Mouse (Mus musculus) lung, embryonic 14.5 days (tissue): Measurements from ENCODE around the gene Zbtb8os. TPM values are rescaled to one million over a fixed set of nuclear protein-coding genes. Genes with fewer than 3 reads are reported as not detected.
A peak's percentile ranks its signal among the peaks of the same experiment; 100 is the strongest.

Experiments used
- ATAC-seq: fragments of 200-750 bp; cut with Nextera tagmentation; 2 replicates; pipeline ENCODE4 v1.8.0; 2017; ENCODE audit warnings: mild to moderate bottlenecking, moderate TSS enrichment, moderate library complexity; ENCODE audit not compliant: insufficient read depth
- DNase-seq: peaks from one replicate; pipeline ENCODE4 v3.0.0-alpha.2; 2015
- H3K27ac ChIP-seq: fragments of 300-500 bp; sonication (generic); 2 replicates; pipeline ENCODE4 v1.5.1; 2014; ENCODE audit warnings: low read depth, mild to moderate bottlenecking, moderate library complexity
- H3K27me3 ChIP-seq: fragments of 300-500 bp; sonication (generic); 2 replicates; pipeline ENCODE4 v1.6.1; 2014; ENCODE audit warnings: low read length, control low read depth; ENCODE audit not compliant: insufficient read depth
- H3K36me3 ChIP-seq: fragments of 300-500 bp; sonication (generic); 2 replicates; pipeline ENCODE4 v1.6.1; 2014; ENCODE audit warnings: control low read depth; ENCODE audit not compliant: insufficient read depth
- H3K4me1 ChIP-seq: fragments of 300-500 bp; sonication (generic); 2 replicates; pipeline ENCODE4 v1.6.1; 2014; ENCODE audit warnings: antibody characterized with exemption, control low read depth; ENCODE audit not compliant: insufficient read depth
- H3K4me2 ChIP-seq: fragments of 300-500 bp; sonication (generic); 2 replicates; pipeline ENCODE4 v1.6.1; 2014; ENCODE audit warnings: mild to moderate bottlenecking
- H3K4me3 ChIP-seq: fragments of 300-500 bp; sonication (generic); 2 replicates; pipeline ENCODE4 v1.5.1; 2014; ENCODE audit warnings: low read depth, low read length
- H3K9ac ChIP-seq: fragments of 300-500 bp; sonication (generic); 2 replicates; pipeline ENCODE4 v1.6.1; 2014
- H3K9me3 ChIP-seq: fragments of 300-500 bp; sonication (generic); 2 replicates; pipeline ENCODE4 v1.6.1; 2016; ENCODE audit warnings: low read depth, low read length, control low read depth
- CTCF ChIP-seq: IDR thresholded peaks from 2 replicates; pipeline ENCODE4 v1.5.1; 2016; ENCODE audit warnings: antibody characterized with exemption, low read depth
- WGBS: fragments of 180-500 bp; shearing (Covaris S2); extraction: QIAGEN DNeasy Blood & Tissue Kit; methylation state at CpG from one replicate; pipeline ENCODE4 v1.1.7; 2014; 5-methylcytosine and 5-hydroxymethylcytosine counted together
- polyA plus RNA-seq: library from polyadenylated mRNA; unstranded; fragments of >200 nt; fragmentation: Nextera tagmentation; extraction: Ambion mirVana; gene quantifications from 2 replicates; pipeline ENCODE4 v1.2.1, GENCODE M21; 2014

Gene Zbtb8os
- polyA plus RNA-seq = 49.2 and 51.6 TPM in 2 replicates

DNA sequence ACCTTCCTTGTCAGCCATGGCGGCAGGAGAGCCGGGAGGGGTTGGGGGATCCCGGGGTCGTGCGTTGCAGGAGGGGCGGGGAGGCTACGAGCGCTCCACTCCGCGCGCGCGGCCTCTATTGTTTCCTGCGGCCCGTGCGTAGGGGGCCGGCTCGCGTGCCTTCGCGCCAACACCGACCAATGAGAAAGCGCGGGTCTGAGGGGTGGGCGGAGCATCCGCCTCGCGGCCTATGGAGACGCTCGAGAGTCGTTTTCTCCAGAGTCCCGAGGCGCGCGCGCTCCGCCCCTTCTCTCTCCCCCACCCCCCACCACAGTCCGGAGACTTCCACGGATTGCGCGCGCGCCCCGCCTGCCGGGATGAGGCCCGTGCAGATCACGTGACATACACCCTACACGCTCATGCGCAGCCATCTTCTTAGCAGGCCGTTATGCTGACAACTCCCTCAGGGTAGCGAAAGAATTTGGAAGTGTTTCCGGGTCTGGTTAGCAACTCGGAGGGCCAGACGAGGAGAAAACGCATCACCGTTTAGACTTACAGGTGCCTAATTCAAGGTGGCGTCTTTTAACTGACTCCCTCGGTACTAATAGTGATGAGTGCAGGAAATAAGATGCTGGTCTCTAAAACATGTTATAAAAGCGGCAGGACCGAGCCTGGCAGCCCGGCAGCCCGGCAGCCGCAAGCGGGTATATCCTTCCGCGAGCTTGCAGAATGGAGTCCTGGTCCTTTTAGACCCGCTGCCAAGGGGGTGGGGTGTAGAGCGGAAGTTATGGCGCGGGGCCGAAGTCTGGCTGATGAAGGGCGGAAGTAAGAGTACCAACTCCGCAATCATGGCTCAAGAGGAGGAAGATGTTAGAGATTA is at the start of gene Zbtb8os, which contains the start of gene Rbbp4:
Zbtb8os (plus strand) TSS at position 480 of the 859 bp plus-strand sequence.
Rbbp4 (minus strand) TSS at position 155 of the 859 bp plus-strand sequence.
- peak within 1 kb of the TSS; percentile 99 for H3K27ac ChIP-seq
- under 1% methylated on average over 71 of the region's 73 CpGs for WGBS
- H3K9ac ChIP-seq = peak within 1 kb of the TSS; percentile 96
- H3K27me3 ChIP-seq = no peaks in the 10 kb centered on the region
- peak within 1 kb of the TSS; percentile 97 for H3K4me3 ChIP-seq
- no peaks in the 10 kb centered on the region for H3K9me3 ChIP-seq
- H3K36me3 ChIP-seq = peaks cover 34% of the 10 kb centered on the region
- peak; percentile 99 for ATAC-seq
- peaks cover 8% of the 10 kb centered on the region; the same call in 1 of the 2 replicates for H3K4me1 ChIP-seq
- peak within 1 kb of the TSS; percentile 90 for H3K4me2 ChIP-seq
- DNase-seq = peak; percentile 99
- TF ChIP-seq CTCF = no peak

DNA sequence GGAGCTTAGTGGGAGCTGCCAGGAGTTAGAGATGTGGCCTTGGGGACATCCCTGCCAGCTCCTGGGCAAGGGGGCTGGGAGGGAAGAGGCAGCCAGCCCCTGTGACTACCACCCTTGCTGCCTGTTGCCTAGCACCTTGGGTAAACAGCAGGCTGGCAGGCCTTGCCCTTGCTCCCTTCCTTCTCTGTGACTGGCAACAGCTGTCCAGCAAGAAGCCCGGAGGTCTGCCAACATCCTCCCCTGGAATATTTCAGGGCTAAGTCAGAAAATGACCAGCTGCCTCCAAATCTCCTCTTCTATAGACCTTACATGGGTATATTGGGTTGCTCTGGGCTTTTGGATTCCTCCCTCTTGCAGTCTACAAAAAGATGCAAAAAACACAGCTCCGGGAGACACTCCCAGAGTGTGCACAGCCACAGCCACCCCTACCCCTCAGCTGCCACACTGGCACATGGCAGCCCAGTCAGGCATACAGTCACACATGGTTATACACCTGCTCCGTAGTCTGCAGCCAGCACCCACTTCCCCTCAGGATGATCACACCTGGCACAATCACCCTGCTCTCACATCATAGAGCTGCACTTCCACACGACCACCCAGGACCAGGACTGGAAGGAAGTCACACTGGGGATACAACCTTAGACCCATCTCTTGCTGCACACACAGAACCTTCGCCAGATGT is 49.4 kb upstream of the Zbtb8os start:
- H3K4me3 ChIP-seq = no peak overlapping the region
- no peak overlapping the region for H3K9ac ChIP-seq
- H3K4me2 ChIP-seq = peak overlapping the region; percentile 97; the same call in 1 of the 2 replicates
- peaks cover 20% of the 10 kb centered on the region for H3K27me3 ChIP-seq
- DNase-seq = no peak
- H3K4me1 ChIP-seq = peaks cover 10% of the 10 kb centered on the region; the same call in 1 of the 2 replicates
- no peak overlapping the region for H3K27ac ChIP-seq
- no peaks in the 10 kb centered on the region for H3K9me3 ChIP-seq
- 47% methylated on average over 5 of the region's 5 CpGs for WGBS
- no peaks in the 10 kb centered on the region for H3K36me3 ChIP-seq
- peak; percentile 22; the same call in 1 of the 2 replicates for ATAC-seq
- TF ChIP-seq CTCF = no peak

DNA sequence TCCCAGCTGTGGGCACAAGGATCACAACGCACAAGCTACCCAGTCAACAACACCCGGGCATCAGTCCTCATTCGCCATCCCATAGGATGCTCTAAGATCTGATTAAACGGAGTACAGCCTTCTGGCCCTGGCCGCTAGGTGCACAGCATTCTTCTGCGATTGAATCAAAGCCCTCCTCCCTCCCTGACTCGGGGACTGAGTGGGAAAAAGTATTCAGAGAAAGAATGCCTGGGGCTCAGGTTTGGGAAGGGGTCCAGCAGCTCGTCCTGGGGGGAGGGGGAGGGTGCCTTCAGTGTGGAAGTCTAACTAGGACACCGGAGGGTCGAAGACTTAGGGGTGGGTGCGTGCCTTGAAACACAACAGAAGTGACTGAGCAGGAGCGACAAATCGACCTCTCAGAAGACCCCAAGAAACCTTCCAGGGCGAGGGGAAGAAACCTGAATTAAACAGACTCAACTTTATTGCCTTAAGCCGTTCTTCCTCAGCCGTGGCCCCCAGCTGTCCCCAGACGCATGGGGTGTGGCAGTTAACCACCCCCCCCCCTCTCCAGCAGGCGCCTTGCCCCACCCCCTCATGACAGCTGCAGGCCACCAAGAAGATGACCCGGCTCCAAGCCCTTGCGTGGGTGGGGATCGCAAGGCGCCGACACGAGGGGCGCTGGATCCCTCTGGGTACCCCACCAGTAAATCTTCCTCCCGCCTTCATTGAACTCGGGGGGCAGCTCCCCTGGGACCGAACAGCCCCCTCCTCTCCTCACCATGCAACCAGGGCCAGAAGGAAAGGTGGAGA is 48.6 kb upstream of the Zbtb8os start:
- Histone ChIP-seq H3K4me1 (peaks cover 10% of the 10 kb centered on the region; the same call in 1 of the 2 replicates), H3K9me3 (no peaks in the 10 kb centered on the region), H3K4me3 (peak overlapping the region; percentile 46), H3K4me2 (peak overlapping the region; percentile 97), H3K36me3 (no peaks in the 10 kb centered on the region), H3K9ac (peak overlapping the region; percentile 54), H3K27me3 (peaks cover 20% of the 10 kb centered on the region), H3K27ac (no peak overlapping the region)
- 4% methylated on average over 25 of the region's 28 CpGs for WGBS
- peak; percentile 39 for TF ChIP-seq CTCF
- peak; percentile 62 for DNase-seq
- peak; percentile 38 for ATAC-seq

DNA sequence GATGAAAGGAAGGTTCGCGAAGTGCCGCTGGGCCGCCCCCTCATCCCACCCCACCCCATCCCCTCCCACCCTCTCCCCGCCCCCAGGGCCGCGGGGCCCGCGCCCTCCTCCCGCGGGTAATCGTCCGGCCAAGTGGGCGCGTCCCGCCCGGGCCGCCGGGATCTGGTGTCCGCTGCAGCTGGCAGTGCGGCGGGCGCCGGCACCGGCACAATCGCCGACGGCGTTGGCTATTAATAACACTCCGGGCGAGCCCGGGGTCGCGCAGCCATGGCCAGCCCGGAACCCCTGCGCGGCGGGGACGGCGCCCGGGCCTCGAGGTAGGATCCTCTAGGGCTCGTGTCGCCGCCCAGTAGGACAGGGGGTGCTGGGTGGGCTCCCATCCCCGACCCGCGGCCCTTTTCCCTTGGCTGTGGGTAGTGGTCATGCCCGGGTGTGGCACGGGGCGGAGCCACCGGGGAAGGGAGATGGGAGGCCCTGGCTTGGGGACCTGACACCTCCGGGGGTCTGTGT is 48.0 kb upstream of the Zbtb8os start, which contains the start of gene Sync:
Sync (plus strand) TSS at position 146 of the 510 bp plus-strand sequence.
- Histone ChIP-seq H3K9ac (peak within 1 kb of the TSS; percentile 54), H3K4me1 (peaks cover 10% of the 10 kb centered on the region; the same call in 1 of the 2 replicates), H3K4me2 (peak within 1 kb of the TSS; percentile 97), H3K9me3 (no peaks in the 10 kb centered on the region), H3K36me3 (no peaks in the 10 kb centered on the region), H3K4me3 (peak within 1 kb of the TSS; percentile 46), H3K27me3 (peaks cover 20% of the 10 kb centered on the region), H3K27ac (no peak within 1 kb of the TSS)
- peak; percentile 47 for DNase-seq
- no peak for TF ChIP-seq CTCF
- WGBS = under 1% methylated on average over 46 of the region's 53 CpGs
- ATAC-seq = peak; percentile 55; the same call in 1 of the 2 replicates

DNA sequence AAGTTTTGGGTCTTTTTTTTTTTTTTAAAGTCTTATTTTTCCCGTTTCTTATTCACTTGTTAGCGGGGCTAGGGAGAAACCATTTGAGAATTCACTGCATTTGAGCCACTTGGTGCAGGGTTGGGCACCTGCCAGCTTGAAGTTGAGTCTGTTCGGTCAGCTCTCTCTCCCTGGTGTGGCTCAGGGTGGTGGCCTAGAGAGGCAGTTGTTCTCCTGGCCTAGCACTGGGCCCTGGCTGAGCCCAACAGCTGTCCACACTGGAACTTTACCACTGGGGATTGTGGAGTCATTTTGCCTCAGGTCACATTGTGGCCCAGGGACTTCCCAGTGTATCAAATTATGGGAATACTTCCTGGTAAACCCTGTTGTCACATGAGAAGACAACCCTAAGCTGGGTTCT is 47.4 kb upstream of the Zbtb8os start:
- H3K27ac ChIP-seq = no peak overlapping the region
- H3K4me2 ChIP-seq = peak overlapping the region; percentile 97; the same call in 1 of the 2 replicates
- ATAC-seq = no peak
- 29% methylated on average over 3 of the region's 3 CpGs for WGBS
- peaks cover 10% of the 10 kb centered on the region; the same call in 1 of the 2 replicates for H3K4me1 ChIP-seq
- H3K4me3 ChIP-seq = peak overlapping the region; percentile 46
- no peaks in the 10 kb centered on the region for H3K36me3 ChIP-seq
- H3K27me3 ChIP-seq = peaks cover 20% of the 10 kb centered on the region
- no peak overlapping the region for H3K9ac ChIP-seq
- H3K9me3 ChIP-seq = no peaks in the 10 kb centered on the region
- no peak for DNase-seq
- no peak for TF ChIP-seq CTCF

DNA sequence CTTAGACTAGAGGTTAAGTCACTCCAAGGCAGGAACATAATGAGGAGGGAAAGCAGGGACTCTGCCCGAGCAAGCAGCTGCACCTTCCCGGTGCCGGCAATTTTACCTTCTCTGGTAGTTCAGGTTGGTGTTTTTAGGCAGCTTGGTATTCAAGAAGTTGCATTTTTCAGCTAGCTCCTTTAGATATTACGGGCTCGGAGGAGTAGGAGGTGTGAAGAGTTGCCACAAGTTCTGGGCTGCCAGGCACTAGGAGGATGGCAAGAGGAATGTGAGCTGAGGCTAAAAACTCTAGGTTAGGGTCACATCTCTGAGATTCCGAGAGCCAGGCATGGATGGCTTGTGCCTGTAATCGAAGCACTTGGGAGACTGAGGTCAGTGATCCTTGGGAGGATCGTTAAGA is 45.8 kb upstream of the Zbtb8os start:
- Histone ChIP-seq H3K36me3 (no peaks in the 10 kb centered on the region), H3K4me2 (no peak overlapping the region), H3K9me3 (no peaks in the 10 kb centered on the region), H3K9ac (no peak overlapping the region), H3K27ac (no peak overlapping the region), H3K4me3 (no peak overlapping the region), H3K4me1 (peaks cover 10% of the 10 kb centered on the region; the same call in 1 of the 2 replicates), H3K27me3 (peaks cover 27% of the 10 kb centered on the region)
- no peak for ATAC-seq
- no peak for TF ChIP-seq CTCF
- WGBS = 82% methylated on average over 8 of the region's 8 CpGs
- no peak for DNase-seq
